Mouse (Mus musculus) lung, postnatal 0 days (tissue): ENCODE results near the gene Gm20388.
A peak's percentile ranks its signal among the peaks of the same experiment; 100 is the strongest.

Experiments
- CTCF ChIP-seq: IDR thresholded peaks from 2 replicates; pipeline ENCODE4 v1.5.1; 2016; ENCODE audit warnings: antibody characterized with exemption, mild to moderate bottlenecking
- EP300 ChIP-seq: IDR thresholded peaks from 2 replicates; pipeline ENCODE4 v1.6.1; 2016; ENCODE audit warnings: antibody characterized with exemption, mild to moderate bottlenecking, control low read depth

- TF ChIP-seq EP300 = no peak
- peak; percentile 82 for TF ChIP-seq CTCF
Measured at GRCm38 (mm10) chr8:123155177-123155576, 3244.5 kb downstream of the Gm20388 start.
